Mouse (Mus musculus): ENCODE measurements at regions not wholly inside any gene's neighbourhood (a gene's known extent, or its start where the extent isn't known, plus 50 kb on each side); places are given as distances from the start of the nearest gene placed in this dataset.

DNA sequence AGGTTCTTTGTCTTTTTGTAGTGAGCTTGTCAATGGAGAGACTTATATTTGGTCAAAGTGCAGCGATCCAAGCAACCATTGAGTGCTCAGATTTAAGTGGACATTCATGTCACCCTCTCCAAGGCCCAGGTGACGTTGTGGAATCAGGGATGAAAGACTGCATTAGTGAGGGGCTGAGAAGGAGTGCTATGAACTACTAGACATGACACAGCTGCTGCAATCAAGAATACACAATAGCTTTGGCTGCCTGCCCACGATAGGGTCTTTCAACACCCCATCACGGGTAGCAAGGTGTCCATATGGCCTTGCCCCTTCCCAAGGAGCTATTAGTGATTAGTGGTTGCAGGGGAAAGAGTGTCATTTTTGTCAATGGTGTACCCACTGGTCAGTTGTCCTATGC, 229.7 kb downstream of the Kcnrg start:
- Histone ChIP-seq H3K9ac (ENCODE audit: low read depth, low read length, severe bottlenecking) (no peak overlapping the region), H3K27ac (replicated peaks; ENCODE audit: low read depth, low read length) (no peak overlapping the region), H3K4me1 (ENCODE audit: control insufficient read depth, insufficient read depth, low read length) (peaks cover 19% of the 10 kb centered on the region), H3K9me3 (ENCODE audit: control insufficient read depth, low read length) (no peaks in the 10 kb centered on the region), H3K27me3 (ENCODE audit: control insufficient read depth, insufficient read depth, low read length) (no peaks in the 10 kb centered on the region), H3K4me2 (replicated peaks; ENCODE audit: low read depth, low read length, severe bottlenecking) (no peak overlapping the region), H3K36me3 (ENCODE audit: control insufficient read depth, insufficient read depth, low read length) (no peaks in the 10 kb centered on the region), H3K4me3 (replicated peaks; ENCODE audit: low read length) (no peak overlapping the region)
- WGBS = 71% methylated on average over 4 of the region's 4 CpGs
- ATAC-seq (ENCODE audit: low FRiP score, low read depth) = no peak
- TF ChIP-seq POLR2A (IDR thresholded peaks at IDR 0.05; ENCODE audit: borderline replicate concordance, extremely low read depth, insufficient read depth, insufficient read length) = no peak
- DNase-seq (ENCODE audit: low spot score) = no peak

DNA sequence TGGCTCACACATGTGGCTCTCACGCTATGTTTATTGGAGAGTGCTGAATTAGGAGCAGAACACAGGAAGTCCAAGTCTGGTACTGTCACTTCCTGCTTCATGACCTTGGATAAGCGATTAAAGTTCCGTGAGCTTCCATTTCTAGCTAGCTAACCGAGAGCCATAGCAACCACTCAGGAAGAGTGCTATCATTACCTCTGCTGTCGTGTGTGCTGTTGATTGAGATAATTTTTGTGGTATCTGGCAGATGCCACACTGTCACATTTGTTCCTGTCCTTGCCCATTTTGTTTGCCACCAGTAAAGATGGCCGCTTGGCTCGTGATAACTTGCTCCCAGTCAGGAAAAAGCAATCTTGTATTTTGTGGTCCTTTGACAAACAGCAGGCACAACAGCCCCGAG, 230.6 kb downstream of the Kcnrg start:
- 56% methylated on average over 8 of the region's 8 CpGs for WGBS
- no peak overlapping the region for H3K27ac ChIP-seq (replicated peaks; ENCODE audit: low read depth, low read length)

DNA sequence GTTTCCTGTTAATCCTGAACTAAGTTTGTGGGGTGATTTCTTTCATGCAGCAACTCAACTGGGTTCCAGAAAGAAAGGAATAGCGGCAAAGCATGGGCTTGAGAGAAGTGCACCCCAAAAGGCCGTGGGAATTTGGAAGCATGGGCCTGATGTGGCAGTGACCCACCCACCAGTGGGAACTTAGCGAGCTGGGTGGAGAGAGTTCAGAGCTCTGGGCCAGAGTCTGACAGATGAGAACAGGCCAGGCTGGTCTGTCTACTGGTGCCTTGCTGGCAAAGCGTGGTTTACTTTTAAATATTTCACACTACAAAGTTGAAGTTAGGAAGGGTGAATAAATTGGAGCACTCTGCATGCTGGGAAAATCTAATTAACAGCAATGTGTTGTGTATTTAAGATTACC, 235.2 kb downstream of the Kcnrg start:
- H3K4me2 ChIP-seq (replicated peaks; ENCODE audit: low read depth, low read length, severe bottlenecking) = no peak overlapping the region
- H3K9me3 ChIP-seq (ENCODE audit: control insufficient read depth, low read length) = no peaks in the 10 kb centered on the region
- no peaks in the 10 kb centered on the region for H3K27me3 ChIP-seq (ENCODE audit: control insufficient read depth, insufficient read depth, low read length)
- DNase-seq (ENCODE audit: low spot score) (no peak), ATAC-seq (ENCODE audit: low FRiP score, low read depth) (no peak)
- no peak overlapping the region for H3K9ac ChIP-seq (ENCODE audit: low read depth, low read length, severe bottlenecking)
- no peak for TF ChIP-seq POLR2A (IDR thresholded peaks at IDR 0.05; ENCODE audit: borderline replicate concordance, extremely low read depth, insufficient read depth, insufficient read length)
- 78% methylated on average over 4 of the region's 4 CpGs for WGBS
- no peak overlapping the region for H3K27ac ChIP-seq (replicated peaks; ENCODE audit: low read depth, low read length)
- H3K4me1 ChIP-seq (ENCODE audit: control insufficient read depth, insufficient read depth, low read length) = peaks cover 3% of the 10 kb centered on the region; the same call in 1 of the 2 replicates
- no peaks in the 10 kb centered on the region for H3K36me3 ChIP-seq (ENCODE audit: control insufficient read depth, insufficient read depth, low read length)
- no peak overlapping the region for H3K4me3 ChIP-seq (replicated peaks; ENCODE audit: low read length)

More for the DNA sequence above, 230.6 kb downstream of the Kcnrg start:
- H3K4me2 ChIP-seq (replicated peaks; ENCODE audit: low read depth, low read length, severe bottlenecking) = no peak overlapping the region
- no peaks in the 10 kb centered on the region for H3K27me3 ChIP-seq (ENCODE audit: control insufficient read depth, insufficient read depth, low read length)
- H3K4me3 ChIP-seq (replicated peaks; ENCODE audit: low read length) = no peak overlapping the region
- DNase-seq (ENCODE audit: low spot score) = no peak
- H3K36me3 ChIP-seq (ENCODE audit: control insufficient read depth, insufficient read depth, low read length) = no peaks in the 10 kb centered on the region
- H3K9ac ChIP-seq (ENCODE audit: low read depth, low read length, severe bottlenecking) = no peak overlapping the region
- H3K4me1 ChIP-seq (ENCODE audit: control insufficient read depth, insufficient read depth, low read length) = peaks cover 19% of the 10 kb centered on the region
- no peak for ATAC-seq (ENCODE audit: low FRiP score, low read depth)
- H3K9me3 ChIP-seq (ENCODE audit: control insufficient read depth, low read length) = no peaks in the 10 kb centered on the region
- TF ChIP-seq POLR2A (IDR thresholded peaks at IDR 0.05; ENCODE audit: borderline replicate concordance, extremely low read depth, insufficient read depth, insufficient read length) = no peak

DNA sequence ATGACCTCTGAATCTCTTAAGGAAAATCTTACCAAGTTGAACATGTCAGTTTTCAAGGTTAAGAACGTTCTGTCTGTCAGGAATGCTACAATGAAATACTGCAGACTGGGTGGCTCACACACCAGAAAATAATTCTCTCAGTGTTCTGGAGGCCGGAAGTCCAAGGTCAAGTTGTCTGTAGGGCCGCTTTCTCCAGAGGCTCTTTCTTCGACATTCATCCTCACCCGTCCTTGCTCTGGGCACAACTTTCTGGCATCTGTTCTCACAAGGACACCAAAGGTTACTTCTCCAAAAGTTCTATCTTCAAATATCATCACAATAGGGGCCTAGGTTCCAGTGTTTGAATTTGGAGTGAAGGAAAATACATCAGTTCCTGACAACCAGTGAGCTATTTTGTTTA, 239.2 kb downstream of the Kcnrg start:
- no peak overlapping the region for H3K9ac ChIP-seq (ENCODE audit: low read depth, low read length, severe bottlenecking)
- H3K4me1 ChIP-seq (ENCODE audit: control insufficient read depth, insufficient read depth, low read length) = peaks cover 3% of the 10 kb centered on the region; the same call in 1 of the 2 replicates
- H3K36me3 ChIP-seq (ENCODE audit: control insufficient read depth, insufficient read depth, low read length) = no peaks in the 10 kb centered on the region
- ATAC-seq (ENCODE audit: low FRiP score, low read depth) = no peak
- H3K9me3 ChIP-seq (ENCODE audit: control insufficient read depth, low read length) = no peaks in the 10 kb centered on the region
- no peak overlapping the region for H3K4me2 ChIP-seq (replicated peaks; ENCODE audit: low read depth, low read length, severe bottlenecking)
- TF ChIP-seq POLR2A (IDR thresholded peaks at IDR 0.05; ENCODE audit: borderline replicate concordance, extremely low read depth, insufficient read depth, insufficient read length) = no peak
- WGBS = 81% methylated on average over 5 of the region's 5 CpGs
- no peak for DNase-seq (ENCODE audit: low spot score)
- H3K4me3 ChIP-seq (replicated peaks; ENCODE audit: low read length) = no peak overlapping the region
- no peaks in the 10 kb centered on the region for H3K27me3 ChIP-seq (ENCODE audit: control insufficient read depth, insufficient read depth, low read length)
- no peak overlapping the region for H3K27ac ChIP-seq (replicated peaks; ENCODE audit: low read depth, low read length)

DNA sequence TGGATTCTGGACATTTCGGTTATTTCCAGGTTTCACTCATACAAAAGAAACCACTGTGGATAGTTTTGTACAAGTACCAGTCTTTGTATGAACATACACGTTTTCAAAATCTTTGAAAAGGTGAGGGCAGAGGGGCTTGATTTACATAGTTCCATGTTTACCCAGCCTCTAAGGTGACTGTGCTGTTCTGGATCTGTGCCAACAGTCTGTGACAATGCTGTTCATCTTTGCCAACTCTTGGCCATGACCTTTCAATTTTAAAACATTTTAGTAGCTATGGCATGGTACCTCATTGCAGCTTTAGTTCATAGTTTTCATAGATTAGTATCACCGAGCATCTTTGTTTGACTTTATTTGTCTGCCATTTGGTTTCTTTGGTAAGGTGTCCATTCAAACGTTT, 243.0 kb downstream of the Kcnrg start:
- Histone ChIP-seq H3K4me1 (ENCODE audit: control insufficient read depth, insufficient read depth, low read length) (peaks cover 3% of the 10 kb centered on the region; the same call in 1 of the 2 replicates), H3K4me2 (replicated peaks; ENCODE audit: low read depth, low read length, severe bottlenecking) (no peak overlapping the region), H3K9ac (ENCODE audit: low read depth, low read length, severe bottlenecking) (no peak overlapping the region), H3K9me3 (ENCODE audit: control insufficient read depth, low read length) (no peaks in the 10 kb centered on the region), H3K27ac (replicated peaks; ENCODE audit: low read depth, low read length) (no peak overlapping the region), H3K36me3 (ENCODE audit: control insufficient read depth, insufficient read depth, low read length) (no peaks in the 10 kb centered on the region), H3K27me3 (ENCODE audit: control insufficient read depth, insufficient read depth, low read length) (no peaks in the 10 kb centered on the region), H3K4me3 (replicated peaks; ENCODE audit: low read length) (no peak overlapping the region)
- ATAC-seq (ENCODE audit: low FRiP score, low read depth) (no peak), DNase-seq (ENCODE audit: low spot score) (no peak)
- no peak for TF ChIP-seq POLR2A (IDR thresholded peaks at IDR 0.05; ENCODE audit: borderline replicate concordance, extremely low read depth, insufficient read depth, insufficient read length)
- 85% methylated on average over 4 of the region's 4 CpGs for WGBS

DNA sequence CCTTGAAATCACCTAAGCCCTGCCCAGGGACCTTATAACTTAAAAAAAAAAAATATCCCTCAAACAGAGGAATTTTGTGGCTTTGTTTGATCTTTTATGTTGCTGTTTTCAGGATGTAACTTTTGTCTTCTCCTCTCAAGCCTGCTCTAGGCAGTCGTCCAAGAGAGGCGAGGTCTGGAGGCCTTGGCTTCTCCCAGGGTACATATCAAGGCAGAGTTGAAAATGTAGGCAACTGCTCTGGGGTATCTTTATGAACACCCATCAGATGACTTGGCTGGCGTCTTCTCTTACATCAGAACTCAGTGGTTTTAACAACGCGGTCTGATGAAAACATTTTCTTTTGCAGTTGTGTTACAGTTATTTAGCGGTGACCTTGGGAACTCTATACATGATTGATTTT, 250.4 kb downstream of the Kcnrg start:
- Histone ChIP-seq H3K9ac (ENCODE audit: low read depth, low read length, severe bottlenecking) (no peak overlapping the region), H3K4me2 (replicated peaks; ENCODE audit: low read depth, low read length, severe bottlenecking) (no peak overlapping the region), H3K27ac (replicated peaks; ENCODE audit: low read depth, low read length) (0 out of 2 replicates have a peak overlapping the region, but pooled peaks have one; percentile 29), H3K9me3 (ENCODE audit: control insufficient read depth, low read length) (no peaks in the 10 kb centered on the region), H3K4me1 (ENCODE audit: control insufficient read depth, insufficient read depth, low read length) (peaks cover 16% of the 10 kb centered on the region), H3K27me3 (ENCODE audit: control insufficient read depth, insufficient read depth, low read length) (no peaks in the 10 kb centered on the region), H3K36me3 (ENCODE audit: control insufficient read depth, insufficient read depth, low read length) (no peaks in the 10 kb centered on the region), H3K4me3 (replicated peaks; ENCODE audit: low read length) (no peak overlapping the region)
- DNase-seq (ENCODE audit: low spot score) = peak; percentile 88
- ATAC-seq (ENCODE audit: low FRiP score, low read depth) = peak; percentile 85
- 35% methylated on average over 6 of the region's 6 CpGs for WGBS
- TF ChIP-seq POLR2A (IDR thresholded peaks at IDR 0.05; ENCODE audit: borderline replicate concordance, extremely low read depth, insufficient read depth, insufficient read length) = no peak
